Mouse (Mus musculus) intestine, embryonic 16.5 days (tissue): ENCODE results near the gene C730034F03Rik. TPM values are rescaled to one million over a fixed set of nuclear protein-coding genes. Genes with fewer than 3 reads are reported as not detected.
"Not testable (repeated sequence)": the region's sequence is repeated elsewhere in the genome, so short reads cannot be mapped to it uniquely, and the experiment has no call there.

Experiments used
- ATAC-seq: fragments of 200-750 bp; cut with Nextera tagmentation; 2 replicates; pipeline ENCODE4 v1.8.0; 2017; ENCODE audit warnings: moderate TSS enrichment, moderate library complexity
- H3K27ac ChIP-seq: fragments of 300-500 bp; sonication (generic); 2 replicates; pipeline ENCODE4 v1.5.1; 2014; ENCODE audit warnings: mild to moderate bottlenecking, low read length
- H3K27me3 ChIP-seq: fragments of 300-500 bp; sonication (generic); replicated peaks from 2 replicates; pipeline ENCODE4 v1.6.1; 2014; ENCODE audit warnings: low read length, control low read depth, mixed read lengths; ENCODE audit not compliant: control insufficient read depth, insufficient read depth
- H3K36me3 ChIP-seq: fragments of 300-500 bp; sonication (generic); 2 replicates; pipeline ENCODE4 v1.6.1; 2014; ENCODE audit warnings: low read length, control low read depth; ENCODE audit not compliant: control insufficient read depth, insufficient read depth
- H3K4me1 ChIP-seq: fragments of 300-500 bp; sonication (generic); 2 replicates; pipeline ENCODE4 v1.6.1; 2014; ENCODE audit warnings: low read length, control low read depth, mixed read lengths; ENCODE audit not compliant: control insufficient read depth, insufficient read depth
- H3K4me2 ChIP-seq: fragments of 300-500 bp; sonication (generic); 2 replicates; pipeline ENCODE4 v1.6.1; 2014; ENCODE audit warnings: low read depth, low read length, control low read depth
- H3K4me3 ChIP-seq: fragments of 300-500 bp; sonication (generic); 2 replicates; pipeline ENCODE4 v1.5.1; 2014; ENCODE audit warnings: mild to moderate bottlenecking, low read length
- H3K9ac ChIP-seq: fragments of 300-500 bp; sonication (generic); 2 replicates; pipeline ENCODE4 v1.6.1; 2014; ENCODE audit warnings: low read depth, low read length
- H3K9me3 ChIP-seq: fragments of 300-500 bp; sonication (generic); 2 replicates; pipeline ENCODE4 v1.6.1; 2016; ENCODE audit warnings: low read length, control low read depth; ENCODE audit not compliant: control insufficient read depth
- WGBS: fragments of 180-500 bp; shearing (Covaris S2); extraction: QIAGEN DNeasy Blood & Tissue Kit; methylation state at CpG from one replicate; pipeline ENCODE4 v1.1.7; 2014; 5-methylcytosine and 5-hydroxymethylcytosine counted together
- polyA plus RNA-seq: library from polyadenylated mRNA; unstranded; fragments of >200 nt; fragmentation: Nextera tagmentation; extraction: Ambion mirVana; gene quantifications from 2 replicates; pipeline ENCODE4 v1.2.1, GENCODE M21; 2015

C730034F03Rik gene
- polyA plus RNA-seq, 1 experiment from 2014 or later, result 3.2 TPM

- 0 out of 2 replicates have a peak, but pooled peaks cover 4% of the 10 kb centered on the region for H3K36me3 ChIP-seq
- H3K9ac ChIP-seq, result peak overlapping the region; percentile 87
- H3K4me2 ChIP-seq, result peak overlapping the region; percentile 88
- H3K27me3 ChIP-seq, result no peaks in the 10 kb centered on the region
- no peak for ATAC-seq
- WGBS, result 46% methylated on average over 6 of the region's 6 CpGs
- no peaks in the 10 kb centered on the region for H3K9me3 ChIP-seq
- peak overlapping the region; percentile 99 for H3K27ac ChIP-seq
- H3K4me3 ChIP-seq, result peak overlapping the region; percentile 87
- H3K4me1 ChIP-seq, result peaks cover 12% of the 10 kb centered on the region
These were observed 952 bp downstream of the C730034F03Rik start for GRCm38 (mm10) chr15:89430341-89430740.

GRCm38 (mm10) chr15:89430771-89431170, 1.4 kb downstream of the C730034F03Rik start:
- ATAC-seq, H3K36me3 ChIP-seq, H3K9ac ChIP-seq, H3K4me3 ChIP-seq, H3K9me3 ChIP-seq, H3K27me3 ChIP-seq, H3K27ac ChIP-seq: not testable (repeated sequence)
- Histone ChIP-seq H3K4me2 (peak overlapping the region; percentile 88; the same call in 1 of the 2 replicates), H3K4me1 (peaks cover 12% of the 10 kb centered on the region)
- 76% methylated on average over 8 of the region's 9 CpGs for WGBS

- ATAC-seq, result no peak
- Histone ChIP-seq H3K9ac (no peak overlapping the region), H3K27ac (0 out of 2 replicates have a peak overlapping the region, but pooled peaks have one; percentile 18), H3K9me3 (no peaks in the 10 kb centered on the region), H3K4me1 (peaks cover 9% of the 10 kb centered on the region), H3K27me3 (no peaks in the 10 kb centered on the region), H3K4me3 (no peak overlapping the region), H3K36me3 (0 out of 2 replicates have a peak, but pooled peaks cover 4% of the 10 kb centered on the region), H3K4me2 (no peak overlapping the region)
- 75% methylated on average over 3 of the region's 3 CpGs for WGBS
These were observed 1.9 kb downstream of the C730034F03Rik start for GRCm38 (mm10) chr15:89431271-89431670.

GRCm38 (mm10) chr15:89431806-89432205, 2.4 kb downstream of the C730034F03Rik start:
- Histone ChIP-seq H3K27me3 (no peaks in the 10 kb centered on the region), H3K4me2 (no peak overlapping the region), H3K27ac (0 out of 2 replicates have a peak overlapping the region, but pooled peaks have one; percentile 25), H3K9ac (no peak overlapping the region), H3K9me3 (no peaks in the 10 kb centered on the region), H3K4me3 (no peak overlapping the region), H3K4me1 (peaks cover 9% of the 10 kb centered on the region), H3K36me3 (no peaks in the 10 kb centered on the region)
- no peak for ATAC-seq
- 94% methylated on average over 6 of the region's 6 CpGs for WGBS

GRCm38 (mm10) chr15:89432946-89433345, 3.6 kb downstream of the C730034F03Rik start:
- Histone ChIP-seq H3K27me3 (no peaks in the 10 kb centered on the region), H3K9ac (no peak overlapping the region), H3K27ac (no peak overlapping the region), H3K4me1 (peaks cover 9% of the 10 kb centered on the region), H3K4me2 (no peak overlapping the region), H3K4me3 (no peak overlapping the region), H3K36me3 (no peaks in the 10 kb centered on the region), H3K9me3 (no peaks in the 10 kb centered on the region)
- WGBS, result 81% methylated on average over 4 of the region's 4 CpGs
- ATAC-seq, result no peak

GRCm38 (mm10) chr15:89434136-89434535, 4.7 kb downstream of the C730034F03Rik start:
- no peaks in the 10 kb centered on the region for H3K9me3 ChIP-seq
- ATAC-seq, result no peak
- no peak overlapping the region for H3K4me2 ChIP-seq
- no peak overlapping the region for H3K27ac ChIP-seq
- H3K9ac ChIP-seq, result no peak overlapping the region
- H3K36me3 ChIP-seq, result no peaks in the 10 kb centered on the region
- no peak overlapping the region for H3K4me3 ChIP-seq
- WGBS, result 79% methylated on average over 3 of the region's 3 CpGs
- no peaks in the 10 kb centered on the region for H3K27me3 ChIP-seq
- peaks cover 4% of the 10 kb centered on the region for H3K4me1 ChIP-seq

GRCm38 (mm10) chr15:89435878-89436277, 6.5 kb downstream of the C730034F03Rik start:
- WGBS, result 87% methylated on average over 5 of the region's 5 CpGs
- no peak overlapping the region for H3K9ac ChIP-seq
- no peak overlapping the region for H3K27ac ChIP-seq
- no peaks in the 10 kb centered on the region for H3K27me3 ChIP-seq
- no peak overlapping the region for H3K4me2 ChIP-seq
- no peak for ATAC-seq
- no peaks in the 10 kb centered on the region for H3K36me3 ChIP-seq
- peaks cover 4% of the 10 kb centered on the region; the same call in 1 of the 2 replicates for H3K4me1 ChIP-seq
- H3K4me3 ChIP-seq, result no peak overlapping the region
- H3K9me3 ChIP-seq, result no peaks in the 10 kb centered on the region

- Histone ChIP-seq H3K27me3 (no peaks in the 10 kb centered on the region), H3K4me2 (no peak overlapping the region), H3K4me3 (no peak overlapping the region), H3K4me1 (no peaks in the 10 kb centered on the region), H3K27ac (no peak overlapping the region), H3K36me3 (no peaks in the 10 kb centered on the region), H3K9me3 (no peaks in the 10 kb centered on the region), H3K9ac (no peak overlapping the region)
- 42% methylated on average over 8 of the region's 8 CpGs for WGBS
- no peak for ATAC-seq
These were observed 13.2 kb downstream of the C730034F03Rik start for GRCm38 (mm10) chr15:89442486-89443070.

GRCm38 (mm10) chr15:89452906-89453864, 23.8 kb downstream of the C730034F03Rik start:
- Histone ChIP-seq H3K4me3 (peak overlapping the region; percentile 52), H3K9ac (no peak overlapping the region), H3K4me1 (peaks cover 11% of the 10 kb centered on the region), H3K36me3 (no peaks in the 10 kb centered on the region), H3K4me2 (peak overlapping the region; percentile 84), H3K27ac (no peak overlapping the region), H3K9me3 (no peaks in the 10 kb centered on the region), H3K27me3 (peaks cover 25% of the 10 kb centered on the region)
- WGBS, result 5% methylated on average over 23 of the region's 24 CpGs
- ATAC-seq, result peak; percentile 79
